Mouse (Mus musculus): ENCODE data around the gene Tas2r139. TPM values are rescaled to one million over a fixed set of nuclear protein-coding genes. Genes with fewer than 3 reads are reported as not detected.

The Tas2r139 gene
- not detected for polyA plus RNA-seq (2017; shearing (Covaris generic))

GRCm38 (mm10) chr6:42140636-42141035 lies at the start of gene Tas2r139:
Gene Tas2r139 (plus strand): TSS chr6:42140936.

Other genes with a start within 250 kb of the Tas2r139 start
- not detected for gene Sval1, start 189.3 kb upstream of the Tas2r139 start, polyA plus RNA-seq (2017; shearing (Covaris generic))
- not detected for gene Sval3, start 172.8 kb upstream of the Tas2r139 start, polyA plus RNA-seq (2017; shearing (Covaris generic))
- not detected for gene Sva, start 102.5 kb upstream of the Tas2r139 start, polyA plus RNA-seq (2017; shearing (Covaris generic))
- gene Tas2r144, start 74.4 kb downstream of the Tas2r139 start, polyA plus RNA-seq (2017; shearing (Covaris generic)) = not detected
- gene Gstk1, start 105.0 kb downstream of the Tas2r139 start, polyA plus RNA-seq (2017; shearing (Covaris generic)) = 7.2 TPM
- not detected for gene Tmem139, start 121.0 kb downstream of the Tas2r139 start, polyA plus RNA-seq (2017; shearing (Covaris generic))
- gene Casp2, start 124.0 kb downstream of the Tas2r139 start, polyA plus RNA-seq (2017; shearing (Covaris generic)) = 37.6 TPM
- not detected for gene Clcn1, start 145.7 kb downstream of the Tas2r139 start, polyA plus RNA-seq (2017; shearing (Covaris generic))
- gene Fam131b, start 183.7 kb downstream of the Tas2r139 start, polyA plus RNA-seq (2017; shearing (Covaris generic)) = not detected
- gene Zyx, start 208.7 kb downstream of the Tas2r139 start, polyA plus RNA-seq (2017; shearing (Covaris generic)) = 202 TPM
- 0.76 TPM for gene Epha1, start 232.3 kb downstream of the Tas2r139 start, polyA plus RNA-seq (2017; shearing (Covaris generic))

Measured in effector memory CD4-positive, alpha-beta T cell, adult 7 months (primary cell).